Comparison of ENCODE assay signal across 8 mouse cellular contexts in the genomic region with DNA sequence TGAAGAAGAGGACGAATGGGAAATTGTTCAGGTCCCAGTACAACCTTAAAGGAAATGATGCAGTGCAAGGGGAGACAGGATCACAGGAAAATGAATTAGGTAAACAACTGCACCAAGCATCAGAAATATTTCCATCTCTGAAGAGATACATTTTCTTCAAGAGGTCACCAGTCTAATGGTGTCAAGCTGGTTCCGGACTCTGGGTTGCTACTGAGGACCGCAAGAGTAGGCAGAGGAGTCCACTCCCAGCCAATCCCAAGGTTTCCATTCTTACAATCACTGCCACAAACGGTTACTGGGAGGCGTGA. TPM values are rescaled to one million over a fixed set of nuclear protein-coding genes. Genes with fewer than 3 reads are reported as not detected.
A peak's percentile ranks its signal among the peaks of the same experiment; 100 is the strongest.
DNase-seq lines count a peak whose midpoint lies in the region; ATAC-seq and TF ChIP-seq lines count a peak whose summit lies in the region.

No protein-coding gene starts in this region.

- 4% methylated on average over 5 of the region's 5 CpGs for WGBS in heart, embryonic 11.5 days (ENCODE audit: insufficient replicate concordance)
- WGBS in forebrain, embryonic 14.5 days, result 4% methylated on average over 5 of the region's 5 CpGs
- 7% methylated on average over 5 of the region's 5 CpGs for whole genome bisulfite sequencing in liver, embryonic 15.5 days (ENCODE audit: insufficient replicate concordance)

- H3K4me3 ChIP-seq in heart, embryonic 11.5 days (ENCODE audit: low read depth, low read length), result peak overlapping the region; percentile 70
- peak overlapping the region; percentile 37 for H3K4me3 ChIP-seq in C2C12 (ENCODE audit: insufficient read depth, poor library complexity, severe bottlenecking)
- H3K4me3 ChIP-seq in forebrain, embryonic 14.5 days (ENCODE audit: low read depth, low read length), result peak overlapping the region; percentile 89
- peak overlapping the region; percentile 50 for H3K4me3 ChIP-seq in liver, embryonic 15.5 days (replicated peaks)

- no peak overlapping the region for H3K27ac ChIP-seq in heart, embryonic 11.5 days (ENCODE audit: low read depth, low read length)
- H3K27ac ChIP-seq in forebrain, embryonic 14.5 days (ENCODE audit: low read depth, low read length), result peak overlapping the region; percentile 94
- H3K27ac ChIP-seq in liver, embryonic 15.5 days (replicated peaks), result no peak overlapping the region

- ATAC-seq in heart, embryonic 11.5 days (replicated peaks; ENCODE audit: insufficient number of reproducible peaks, low FRiP score, low TSS enrichment), result no peak; the same call in 1 of the 2 replicates
- peak; percentile 37; the same call in 1 of the 2 replicates for ATAC-seq in forebrain, embryonic 14.5 days
- no peak for ATAC-seq in liver, embryonic 15.5 days (ENCODE audit: insufficient read depth)

- no peaks in the 10 kb centered on the region for H3K36me3 ChIP-seq in heart, embryonic 11.5 days (ENCODE audit: control insufficient read depth, insufficient read depth, low read length)
- H3K36me3 ChIP-seq in C2C12 (ENCODE audit: control insufficient read depth, insufficient read depth), result no peaks in the 10 kb centered on the region
- no peaks in the 10 kb centered on the region for H3K36me3 ChIP-seq in forebrain, embryonic 14.5 days (ENCODE audit: control insufficient read depth, insufficient read depth, low read length)
- no peaks in the 10 kb centered on the region for H3K36me3 ChIP-seq in liver, embryonic 15.5 days (replicated peaks)

- H3K4me2 ChIP-seq in heart, embryonic 11.5 days, result peak overlapping the region; percentile 100
- peak overlapping the region; percentile 71 for H3K4me2 ChIP-seq in forebrain, embryonic 14.5 days (ENCODE audit: low read length)
- peak overlapping the region; percentile 79 for H3K4me2 ChIP-seq in liver, embryonic 15.5 days

- no peaks in the 10 kb centered on the region for H3K4me1 ChIP-seq in heart, embryonic 11.5 days (ENCODE audit: control insufficient read depth, insufficient read depth, low read length)
- H3K4me1 ChIP-seq in forebrain, embryonic 14.5 days (ENCODE audit: control insufficient read depth, insufficient read depth, low read length), result peaks cover 13% of the 10 kb centered on the region; the same call in 1 of the 2 replicates
- H3K4me1 ChIP-seq in liver, embryonic 15.5 days (replicated peaks), result 0 out of 2 replicates have a peak, but pooled peaks cover 4% of the 10 kb centered on the region

- H3K79me2 ChIP-seq in C2C12 (ENCODE audit: control insufficient read depth, insufficient read depth), result no peaks in the 10 kb centered on the region

- TF ChIP-seq CTCF in C2C12 (IDR thresholded peaks at IDR 0.05; ENCODE audit: control insufficient read depth, insufficient read depth, insufficient read length), result no peak

- no peaks in the 10 kb centered on the region for H3K79me3 ChIP-seq in C2C12 (ENCODE audit: low read depth)

- H3K27me3 ChIP-seq in heart, embryonic 11.5 days (ENCODE audit: control insufficient read depth, insufficient read depth, low read length), result peaks cover 18% of the 10 kb centered on the region; the same call in 1 of the 2 replicates
- no peaks in the 10 kb centered on the region for H3K27me3 ChIP-seq in C2C12 (ENCODE audit: control insufficient read depth, insufficient read depth, insufficient read length)
- H3K27me3 ChIP-seq in forebrain, embryonic 14.5 days (replicated peaks; ENCODE audit: control insufficient read depth, insufficient read depth, low read length), result no peaks in the 10 kb centered on the region
- peaks cover 37% of the 10 kb centered on the region for H3K27me3 ChIP-seq in liver, embryonic 15.5 days

- 0 out of 2 replicates have a peak overlapping the region, but pooled peaks have one; percentile 69 for H3K9ac ChIP-seq in heart, embryonic 11.5 days (ENCODE audit: low read depth, low read length)
- H3K9ac ChIP-seq in forebrain, embryonic 14.5 days (ENCODE audit: low read length), result peak overlapping the region; percentile 93
- no peak overlapping the region for H3K9ac ChIP-seq in liver, embryonic 15.5 days

- DNase-seq in heart, adult 8-10 months (ENCODE audit: low spot score), result no peak
- no peak for DNase-seq in forebrain, embryonic 14.5 days (ENCODE audit: low spot score)
- no peak for DNase-seq in cerebellum, postnatal 10 days
- no peak for DNase-seq in adrenal gland, postnatal 10 days
- DNase-seq in yolk sac, embryonic 10.5 days (ENCODE audit: low spot score), result no peak

- H3ac ChIP-seq in C2C12 (ENCODE audit: control insufficient read depth, insufficient read length, low read depth), result no peak overlapping the region

- no peaks in the 10 kb centered on the region for H3K9me3 ChIP-seq in heart, embryonic 11.5 days (replicated peaks; ENCODE audit: control insufficient read depth, low read length)
- no peaks in the 10 kb centered on the region for H3K9me3 ChIP-seq in forebrain, embryonic 14.5 days (replicated peaks; ENCODE audit: control insufficient read depth, low read length)
- no peaks in the 10 kb centered on the region for H3K9me3 ChIP-seq in liver, embryonic 15.5 days (replicated peaks)

TF ChIP-seq in C2C12, 6 proteins besides CTCF, POLR2A, EP300 and RAD21:
- TF ChIP-seq FOSL1 (IDR thresholded peaks at IDR 0.05; ENCODE audit: insufficient read depth, low read length, poor library complexity, severe bottlenecking) (no peak), USF1 (IDR thresholded peaks at IDR 0.05; ENCODE audit: low read depth) (no peak), MYOD1 (IDR thresholded peaks at IDR 0.05; ENCODE audit: control insufficient read depth, insufficient read length, low read depth) (no peak), MYOG (IDR thresholded peaks at IDR 0.05; ENCODE audit: control insufficient read depth, extremely low read depth, insufficient read length) (no peak), MAX (IDR thresholded peaks at IDR 0.05) (no peak), CEBPB (IDR thresholded peaks at IDR 0.05; ENCODE audit: low read depth) (no peak)

RNA-seq across cellular contexts. Expression of a gene that starts 0.5 kb away (rescaled TPM):
- polyA plus RNA-seq in heart, embryonic 11.5 days (2014; fragmentation: Nextera tagmentation; extraction: Ambion mirVana), result 1.6 and 2.0 TPM in 2 replicates
- 1 to 10 TPM; 1.8 to 2.7 (median 2.1) TPM for total RNA-seq in heart, adult 8-10 months (2022)
- 0.68 TPM for polyA plus RNA-seq in C2C12 (2012; fragmentation: generic; extraction: Trizol)
- polyA plus RNA-seq in forebrain, embryonic 14.5 days (2014; fragmentation: Nextera tagmentation; extraction: Ambion mirVana), result 16.9 and 18.3 TPM in 2 replicates
- polyA plus RNA-seq in liver, embryonic 15.5 days (2015; fragmentation: Nextera tagmentation; extraction: Ambion mirVana), result 0.23 TPM in 2 replicates
- total RNA-seq in adrenal gland, postnatal 10 days (2021), result 1 to 10 TPM; 2.8 to 7.5 TPM

Comparison
In these comparisons a context has a peak if more than half of its experiments do, and no peak if none do; other contexts are left out.
1. H3K4me3 ChIP-seq: peak in every context shown above with its lines; median percentile 89 in forebrain, embryonic 14.5 days; 70 in heart, embryonic 11.5 days; 50 in liver, embryonic 15.5 days; 37 in C2C12.